23 mouse cellular contexts compared by ENCODE assay signal in genomic region chr3:121585306-121585705, GRCm38 (mm10). TPM values are rescaled to one million over a fixed set of nuclear protein-coding genes. Genes with fewer than 3 reads are reported as not detected.
DNase-seq lines count a peak whose midpoint lies in the region; ATAC-seq and TF ChIP-seq lines count a peak whose summit lies in the region.
"Had no signal": no experiment of that assay in that cellular context is flagged by ENCODE, and none has a peak within 500 bp of the region (broad histone marks: within the 10 kb centered on the region; RNA-seq: fewer than 3 reads in every experiment).

No protein-coding gene starts in this region.

- H3K9me3 ChIP-seq in intestine, embryonic 14.5 days (ENCODE audit: control insufficient read depth, low read length) = no peaks in the 10 kb centered on the region
- H3K9me3 ChIP-seq in intestine, postnatal 0 days (ENCODE audit: control insufficient read depth) = no peaks in the 10 kb centered on the region
- H3K9me3 ChIP-seq: embryonic facial prominence, embryonic 10.5 days; embryonic facial prominence, embryonic 13.5 days; forebrain, embryonic 10.5 days; forebrain, embryonic 13.5 days; heart, embryonic 12.5 days; heart, embryonic 15.5 days; hindbrain, embryonic 10.5 days; hindbrain, embryonic 13.5 days had no signal

- no peak for TF ChIP-seq POLR2A in embryonic fibroblast, embryonic 13.5 days (IDR thresholded peaks at IDR 0.05; ENCODE audit: low read depth, low read length)
- TF ChIP-seq POLR2A in myocyte (IDR thresholded peaks at IDR 0.05; ENCODE audit: insufficient read length, low read depth) = no peak
- no peak for TF ChIP-seq POLR2A in thymus, adult 2 months (IDR thresholded peaks at IDR 0.05; ENCODE audit: control insufficient read depth, extremely low read depth, insufficient read depth, low read length, poor library complexity)

- DNase-seq in intestine, embryonic 14.5 days (ENCODE audit: low spot score) = no peak
- DNase-seq in thymus, adult 2 months = no peak
- DNase-seq in layer of hippocampus, adult 9-10 months (ENCODE audit: low spot score) = no peak
- no peak for DNase-seq in spleen, postnatal 14 days (ENCODE audit: low spot score in 2 of 2)
- DNase-seq: cerebellum, adult 11-12 months; cerebellum, adult 8-10 months; cerebellum, postnatal 10 days; cerebellum, postnatal 36 days; embryo, embryonic 11 days had no signal

- no peak overlapping the region for H3K4me3 ChIP-seq in intestine, embryonic 14.5 days (ENCODE audit: low read depth, low read length)
- H3K4me3 ChIP-seq in intestine, postnatal 0 days (ENCODE audit: low read depth, low read length) = no peak overlapping the region
- H3K4me3 ChIP-seq in C2C12 (ENCODE audit: insufficient read depth, poor library complexity, severe bottlenecking) (no peak overlapping the region), myocyte (no peak overlapping the region)
- no peak overlapping the region for H3K4me3 ChIP-seq in embryonic fibroblast, embryonic 13.5 days (ENCODE audit: insufficient read depth, low read length)
- H3K4me3 ChIP-seq in thymus, adult 2 months (ENCODE audit: control insufficient read depth, insufficient read depth, low read length) = no peak overlapping the region
- H3K4me3 ChIP-seq: embryonic facial prominence, embryonic 10.5 days; embryonic facial prominence, embryonic 13.5 days; forebrain, embryonic 10.5 days; forebrain, embryonic 13.5 days; heart, embryonic 12.5 days; heart, embryonic 15.5 days; hindbrain, embryonic 10.5 days; hindbrain, embryonic 13.5 days had no signal

- 89% methylated on average over 5 of the region's 5 CpGs for WGBS in intestine, embryonic 14.5 days
- 94% methylated on average over 5 of the region's 5 CpGs for WGBS in intestine, postnatal 0 days
- WGBS in thymus, adult 2 months = 98% methylated on average over 5 of the region's 5 CpGs

- no peaks in the 10 kb centered on the region for H3K79me2 ChIP-seq in C2C12 (ENCODE audit: control insufficient read depth, insufficient read depth)
- no peaks in the 10 kb centered on the region for H3K79me2 ChIP-seq in myocyte (ENCODE audit: control insufficient read depth, insufficient read depth)

- H3K27ac ChIP-seq in intestine, embryonic 14.5 days (ENCODE audit: low read depth) = 0 out of 2 replicates have a peak overlapping the region, but pooled peaks have one; percentile 83
- H3K27ac ChIP-seq in intestine, postnatal 0 days (ENCODE audit: low read depth, low read length) = no peak overlapping the region
- H3K27ac ChIP-seq in embryonic fibroblast, embryonic 13.5 days (ENCODE audit: insufficient read depth, low read length) = peak overlapping the region; percentile 96
- no peak overlapping the region for H3K27ac ChIP-seq in thymus, adult 2 months (ENCODE audit: control insufficient read depth, insufficient read depth, low read length)
- H3K27ac ChIP-seq: forebrain, embryonic 10.5 days; forebrain, embryonic 13.5 days; heart, embryonic 15.5 days; hindbrain, embryonic 10.5 days; hindbrain, embryonic 13.5 days had no signal

- H3K4me2 ChIP-seq in intestine, embryonic 14.5 days (ENCODE audit: low read length) = no peak overlapping the region
- no peak overlapping the region for H3K4me2 ChIP-seq in intestine, postnatal 0 days (replicated peaks; ENCODE audit: low read depth)
- peak overlapping the region; percentile 51 for H3K4me2 ChIP-seq in myocyte (ENCODE audit: low read depth)
- H3K4me2 ChIP-seq: embryonic facial prominence, embryonic 13.5 days; forebrain, embryonic 13.5 days; heart, embryonic 12.5 days; heart, embryonic 15.5 days; hindbrain, embryonic 13.5 days had no signal

- TF ChIP-seq CTCF in intestine, postnatal 0 days (IDR thresholded peaks at IDR 0.05; ENCODE audit: low read depth) = no peak
- no peak for TF ChIP-seq CTCF in C2C12 (IDR thresholded peaks at IDR 0.05; ENCODE audit: control insufficient read depth, insufficient read depth, insufficient read length)
- TF ChIP-seq CTCF in embryonic fibroblast, embryonic 13.5 days (IDR thresholded peaks at IDR 0.05; ENCODE audit: borderline replicate concordance, insufficient read depth, low read length) = no peak
- TF ChIP-seq CTCF in thymus, adult 2 months (IDR thresholded peaks at IDR 0.05; ENCODE audit: borderline replicate concordance, control insufficient read depth, extremely low read depth, insufficient read depth, low read length, poor library complexity) = no peak

- H3K9ac ChIP-seq in intestine, embryonic 14.5 days (ENCODE audit: low read length) = no peak overlapping the region
- H3K9ac ChIP-seq in intestine, postnatal 0 days (ENCODE audit: low read depth, low read length) = no peak overlapping the region
- H3K9ac ChIP-seq: embryonic facial prominence, embryonic 13.5 days; forebrain, embryonic 13.5 days; heart, embryonic 12.5 days; heart, embryonic 15.5 days; hindbrain, embryonic 13.5 days had no signal

- H3K79me3 ChIP-seq in C2C12 (ENCODE audit: low read depth) = no peaks in the 10 kb centered on the region

- no peaks in the 10 kb centered on the region for H3K36me3 ChIP-seq in intestine, embryonic 14.5 days (ENCODE audit: control insufficient read depth, insufficient read depth, low read length)
- H3K36me3 ChIP-seq in intestine, postnatal 0 days (ENCODE audit: control insufficient read depth, insufficient read depth) = no peaks in the 10 kb centered on the region
- no peaks in the 10 kb centered on the region for H3K36me3 ChIP-seq in C2C12 (ENCODE audit: control insufficient read depth, insufficient read depth)
- H3K36me3 ChIP-seq in myocyte (ENCODE audit: control insufficient read depth, insufficient read depth) = no peaks in the 10 kb centered on the region
- no peaks in the 10 kb centered on the region for H3K36me3 ChIP-seq in thymus, adult 2 months (ENCODE audit: control insufficient read depth, insufficient read depth, low read length)
- H3K36me3 ChIP-seq: embryonic facial prominence, embryonic 10.5 days; embryonic facial prominence, embryonic 13.5 days; forebrain, embryonic 10.5 days; heart, embryonic 12.5 days; heart, embryonic 15.5 days; hindbrain, embryonic 10.5 days; hindbrain, embryonic 13.5 days had no signal

- H3ac ChIP-seq in C2C12 (ENCODE audit: control insufficient read depth, insufficient read length, low read depth) = no peak overlapping the region
- no peak overlapping the region for H3ac ChIP-seq in myocyte (ENCODE audit: control insufficient read depth, insufficient read length)

- no peak for ATAC-seq in intestine, embryonic 14.5 days (replicated peaks; ENCODE audit: low FRiP score, low TSS enrichment, low read depth)
- ATAC-seq in intestine, postnatal 0 days = no peak
- ATAC-seq: forebrain, embryonic 13.5 days; forebrain, embryonic 16.5 days; hindbrain, embryonic 16.5 days had no signal

- no peaks in the 10 kb centered on the region for H3K27me3 ChIP-seq in intestine, embryonic 14.5 days (replicated peaks; ENCODE audit: control insufficient read depth, insufficient read depth, low read length)
- H3K27me3 ChIP-seq in intestine, postnatal 0 days (replicated peaks; ENCODE audit: control insufficient read depth, insufficient read depth, low read length) = no peaks in the 10 kb centered on the region
- H3K27me3 ChIP-seq in C2C12 (ENCODE audit: control insufficient read depth, insufficient read depth, insufficient read length) = no peaks in the 10 kb centered on the region
- no peaks in the 10 kb centered on the region for H3K27me3 ChIP-seq in myocyte (ENCODE audit: control insufficient read depth, insufficient read depth, insufficient read length)
- no peaks in the 10 kb centered on the region for H3K27me3 ChIP-seq in thymus, adult 2 months (ENCODE audit: control insufficient read depth, insufficient read depth, low read length)
- H3K27me3 ChIP-seq: embryonic facial prominence, embryonic 13.5 days; forebrain, embryonic 13.5 days; heart, embryonic 12.5 days; heart, embryonic 15.5 days; hindbrain, embryonic 13.5 days had no signal

- H3K4me1 ChIP-seq in intestine, embryonic 14.5 days (replicated peaks; ENCODE audit: control insufficient read depth, insufficient read depth, low read length) = peaks cover 38% of the 10 kb centered on the region
- H3K4me1 ChIP-seq in intestine, postnatal 0 days (replicated peaks; ENCODE audit: control insufficient read depth, insufficient read depth, low read length) = no peaks in the 10 kb centered on the region
- peaks cover 29% of the 10 kb centered on the region for H3K4me1 ChIP-seq in embryonic fibroblast, embryonic 13.5 days (ENCODE audit: control insufficient read depth, insufficient read depth, low read length)
- no peaks in the 10 kb centered on the region for H3K4me1 ChIP-seq in thymus, adult 2 months (replicated peaks; ENCODE audit: control insufficient read depth, insufficient read depth, low read length)
- H3K4me1 ChIP-seq: forebrain, embryonic 13.5 days had no signal

TF ChIP-seq in C2C12, 6 proteins besides CTCF, POLR2A, EP300 and RAD21:
- TF ChIP-seq MAX (IDR thresholded peaks at IDR 0.05) (no peak), FOSL1 (IDR thresholded peaks at IDR 0.05; ENCODE audit: insufficient read depth, low read length, poor library complexity, severe bottlenecking) (no peak), CEBPB (IDR thresholded peaks at IDR 0.05; ENCODE audit: low read depth) (no peak), MYOG (IDR thresholded peaks at IDR 0.05; ENCODE audit: control insufficient read depth, extremely low read depth, insufficient read length) (no peak), MYOD1 (IDR thresholded peaks at IDR 0.05; ENCODE audit: control insufficient read depth, insufficient read length, low read depth) (peak; percentile 87), USF1 (IDR thresholded peaks at IDR 0.05; ENCODE audit: low read depth) (no peak)

TF ChIP-seq in myocyte, 11 proteins besides CTCF, POLR2A, EP300 and RAD21 (continues in another document):
- no peak for TF ChIP-seq POLR2AphosphoS2 (IDR thresholded peaks at IDR 0.05; ENCODE audit: insufficient read length, low read depth)
- TF ChIP-seq MYOG (IDR thresholded peaks at IDR 0.05; ENCODE audit: control insufficient read depth in 1 of 3, insufficient read depth in 1 of 3, insufficient read length in 2 of 3, low read depth in 2 of 3) = no peak
- no peak for TF ChIP-seq E2F4 (IDR thresholded peaks at IDR 0.05; ENCODE audit: insufficient read depth)
- no peak for TF ChIP-seq TCF3 (IDR thresholded peaks at IDR 0.05; ENCODE audit: insufficient read length, low read depth)
- peak in 1 of 3 experiments; percentile 50 for TF ChIP-seq MYOD1 (IDR thresholded peaks at IDR 0.05; ENCODE audit: control insufficient read depth in 1 of 3, insufficient read length in 2 of 3, low read depth in 2 of 3)
- TF ChIP-seq CEBPB (IDR thresholded peaks at IDR 0.05; ENCODE audit: insufficient read depth, poor library complexity, severe bottlenecking) = 0 out of 2 replicates have a peak, but pooled peaks have one; percentile 32
- no peak for TF ChIP-seq USF1 (IDR thresholded peaks at IDR 0.05; ENCODE audit: low read depth)

RNA-seq across cellular contexts. Expression of gene Slc44a3, which starts 53.1 kb away (rescaled TPM):
- 29.6 and 34.4 TPM in 2 replicates for polyA plus RNA-seq in intestine, embryonic 14.5 days (2014; fragmentation: Nextera tagmentation; extraction: Ambion mirVana)
- polyA plus RNA-seq in intestine, postnatal 0 days (2015; fragmentation: Nextera tagmentation; extraction: Ambion mirVana) = 23.7 and 25.2 TPM in 2 replicates
- polyA plus RNA-seq in C2C12 (2012; fragmentation: generic; extraction: Trizol) = 0.20 TPM
- 0.70 TPM in 1 of 2 replicates, not detected in the other for polyA plus RNA-seq in embryonic fibroblast, embryonic 13.5 days (2011; ENCODE audit: insufficient read length, low read depth, missing spikeins)
- 2.3 TPM for polyA plus RNA-seq in myocyte (2012; fragmentation: generic; extraction: Trizol)
- polyA plus RNA-seq in thymus, adult 2 months (2012; rRNA removed) = 0.69 and 0.82 TPM in 2 replicates

Comparison
In these comparisons a context has a peak if more than half of its experiments do, and no peak if none do; other contexts are left out.
1. H3K27ac ChIP-seq: peak in intestine, embryonic 14.5 days (single experiment) and embryonic fibroblast, embryonic 13.5 days (single experiment); none in intestine, postnatal 0 days (single experiment) and thymus, adult 2 months (single experiment).